Mouse (Mus musculus) ovary, postnatal 14 days (tissue): ENCODE results near the gene Ceacam2.
"Not testable (repeated sequence)": the region's sequence is repeated elsewhere in the genome, so short reads cannot be mapped to it uniquely, and the experiment has no call there.

Source experiments
- DNase-seq: peaks from one replicate; pipeline ENCODE4 v3.0.0; 2022; ENCODE audit warnings: low spot score

The Ceacam2 gene

DNA sequence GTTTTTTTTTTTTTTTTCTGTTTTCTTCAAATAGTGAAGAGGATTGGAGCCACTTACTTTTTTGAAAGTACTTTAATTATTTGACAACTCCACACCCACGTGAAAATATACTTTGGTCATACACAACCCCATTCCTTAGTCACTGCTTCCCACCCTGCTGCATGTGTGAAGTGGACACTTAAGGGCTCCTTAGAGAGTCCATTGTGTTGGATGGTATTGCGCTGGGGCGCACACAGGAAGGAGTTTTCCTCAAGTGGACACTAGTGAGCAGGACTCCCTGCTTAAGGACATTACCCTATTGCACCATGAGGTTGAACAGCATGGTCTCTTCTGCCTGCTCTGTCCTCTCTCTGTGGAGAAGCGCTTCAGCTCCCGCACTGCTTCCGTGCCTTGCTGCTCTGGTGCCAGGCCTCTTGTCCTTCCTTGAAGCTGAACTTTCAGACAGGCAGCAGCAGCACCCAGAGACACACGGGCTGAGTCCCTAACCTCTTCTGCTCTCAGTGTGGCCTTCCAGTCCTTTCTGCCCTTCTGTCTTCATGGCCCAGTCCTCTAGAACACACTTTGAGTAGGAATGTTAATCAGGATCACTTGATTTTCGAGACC is 56.4 kb downstream of the Ceacam2 start:
- DNase-seq = no peak

DNA sequence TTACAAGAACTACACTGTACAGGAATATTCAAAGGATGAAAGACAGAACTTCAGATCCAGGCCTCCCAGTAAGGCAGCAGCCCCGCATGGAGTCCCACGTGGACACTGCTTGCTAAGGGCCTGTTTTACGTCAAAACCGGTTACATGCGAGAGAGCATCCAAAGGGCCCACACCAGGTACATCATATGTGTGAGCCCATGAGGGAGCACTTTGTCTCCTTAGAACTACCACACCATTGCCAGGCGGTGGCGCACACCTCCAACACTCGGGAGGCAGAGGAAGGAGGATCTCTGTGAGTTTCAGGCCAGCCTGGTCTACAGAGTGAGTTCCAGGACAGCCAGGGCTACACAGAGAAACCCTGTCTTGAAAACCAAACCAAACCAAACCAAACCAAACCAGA is 58.9 kb downstream of the Ceacam2 start:
- DNase-seq = not testable (repeated sequence)

DNA sequence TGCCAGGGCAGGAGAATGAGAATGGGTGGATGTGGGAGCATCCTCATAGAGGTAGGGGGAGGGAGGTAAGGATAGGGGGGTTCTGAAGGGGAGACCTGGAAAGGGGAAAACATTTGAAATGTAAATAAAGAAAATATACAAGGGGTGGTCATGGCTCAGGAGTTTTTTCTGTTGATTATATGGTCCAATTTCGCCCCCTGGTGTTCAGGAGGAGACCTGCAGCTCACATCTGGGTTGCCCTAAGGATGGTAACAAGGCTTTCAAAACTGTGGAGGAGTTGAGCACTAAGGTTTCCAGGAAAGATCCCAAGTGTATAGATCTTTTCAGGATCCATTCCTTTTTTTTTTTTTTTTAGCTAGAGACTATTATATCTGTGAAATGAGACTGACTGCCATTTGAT is 60.2 kb downstream of the Ceacam2 start:
- peak; percentile 41 for DNase-seq

DNA sequence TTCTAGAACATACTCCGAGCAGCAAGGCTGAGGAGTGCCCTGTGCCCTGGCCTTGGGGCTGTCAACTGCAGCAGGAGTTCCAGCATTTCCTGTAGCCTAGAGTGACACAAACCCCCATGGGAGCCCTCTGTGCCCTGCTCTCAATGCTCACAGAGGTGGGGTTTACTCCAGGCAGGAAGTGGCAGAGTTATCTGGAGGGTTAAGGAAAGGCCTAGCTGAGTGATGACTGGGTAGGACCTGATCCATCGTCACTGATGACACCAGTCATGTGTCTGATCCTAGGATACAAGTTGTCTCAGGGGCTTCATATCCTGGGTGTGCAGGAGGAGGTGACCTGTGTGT is 61.9 kb downstream of the Ceacam2 start:
- DNase-seq = not testable (repeated sequence)

DNA sequence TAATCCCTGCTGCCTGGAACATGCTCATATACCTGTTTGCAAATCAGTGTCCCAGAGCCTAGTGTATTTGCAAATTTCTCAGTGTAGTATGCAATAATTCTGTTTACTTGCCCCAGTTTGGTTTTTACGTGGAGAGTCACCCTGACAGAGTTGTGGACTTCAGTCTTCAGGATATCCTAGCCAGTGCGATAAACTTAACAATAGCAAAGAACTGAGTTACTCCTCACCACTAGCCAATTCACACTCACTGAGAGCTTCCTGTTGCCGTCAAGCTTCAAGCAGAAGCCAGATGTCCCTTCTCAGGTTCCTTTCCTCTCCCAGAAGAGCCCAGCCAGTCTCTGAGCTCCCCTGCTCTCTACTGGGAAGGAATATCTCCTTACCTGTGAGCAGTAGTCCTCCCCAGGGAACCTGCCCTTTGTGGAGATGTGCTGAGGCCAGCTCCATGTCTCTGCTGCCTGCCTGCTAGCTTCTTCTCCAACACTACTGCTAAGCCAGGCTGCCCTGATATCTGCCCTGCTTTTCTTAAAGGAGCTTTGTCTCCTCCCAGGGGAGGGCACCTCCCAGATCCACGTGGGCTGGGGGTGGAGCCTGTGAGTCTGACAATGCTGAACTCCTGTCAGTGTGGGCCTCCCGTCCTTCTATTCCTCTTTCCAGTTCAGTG is 62.4 kb downstream of the Ceacam2 start, which contains the start of gene Ceacam1:
Ceacam1 (minus strand) TSS at position 513 of the 661 bp plus-strand sequence.
- not testable (repeated sequence) for DNase-seq

DNA sequence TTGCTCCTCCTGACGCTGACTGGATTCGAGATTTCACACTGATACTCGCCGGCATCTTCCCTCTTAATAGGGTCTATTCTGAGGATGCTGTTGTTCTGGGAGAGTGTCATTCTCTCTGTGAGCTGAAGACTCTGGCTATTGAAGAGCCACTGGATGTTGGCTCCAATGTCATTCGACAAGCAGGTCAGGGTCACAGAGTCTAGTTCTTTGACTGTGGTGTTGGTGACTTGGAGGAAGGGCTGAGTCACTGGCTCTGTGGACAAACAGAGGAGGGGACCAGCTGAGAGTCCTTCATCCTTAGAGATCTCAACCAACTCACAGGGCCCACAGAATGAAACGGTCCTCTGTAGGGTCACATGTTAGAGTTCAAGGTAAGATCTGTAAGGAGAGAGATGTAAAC is 67.8 kb downstream of the Ceacam2 start:
- not testable (repeated sequence) for DNase-seq
